Mouse (Mus musculus) naive thymus-derived CD4-positive, alpha-beta T cell, adult 5 months (primary cell): ENCODE results near the gene Fut4. TPM values are rescaled to one million over a fixed set of nuclear protein-coding genes. Genes with fewer than 3 reads are reported as not detected.

Experiments used
- polyA plus RNA-seq: library from polyadenylated mRNA; unstranded; fragments of 100-300 nt; shearing (Covaris generic); gene quantifications from one replicate; pipeline ENCODE4 v1.2.1, GENCODE M21; 2017

Gene Fut4
- polyA plus RNA-seq, result not detected

DNA sequence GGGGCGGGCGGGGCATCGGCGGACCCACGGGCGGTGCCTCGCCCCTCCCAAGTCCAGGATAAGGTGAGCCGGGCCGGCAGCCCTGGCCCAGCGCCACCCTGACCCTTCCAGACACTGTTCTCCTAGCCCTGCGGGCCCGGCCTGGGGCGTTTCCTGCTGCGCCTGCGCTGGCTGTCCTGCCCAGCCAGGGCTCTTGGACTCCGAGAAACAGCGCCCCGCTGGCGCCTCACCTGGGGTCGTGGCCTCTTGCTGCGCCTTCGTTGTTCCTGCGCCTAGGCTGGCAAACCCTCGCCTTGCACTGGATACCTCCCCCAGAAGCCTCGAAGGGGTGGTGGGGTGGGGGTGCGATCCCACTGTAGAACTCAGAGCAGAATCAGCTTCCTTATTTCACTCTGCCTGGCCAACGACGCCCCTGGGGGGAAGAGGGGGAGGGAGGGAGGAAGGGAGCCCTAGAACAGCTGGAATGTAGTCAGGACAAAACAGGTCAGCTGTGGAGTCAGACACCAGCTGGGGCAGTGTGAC is at the start of gene Fut4:
Gene Fut4, minus strand, starts transcription at position 393 of the 522 bp plus-strand sequence.

DNA sequence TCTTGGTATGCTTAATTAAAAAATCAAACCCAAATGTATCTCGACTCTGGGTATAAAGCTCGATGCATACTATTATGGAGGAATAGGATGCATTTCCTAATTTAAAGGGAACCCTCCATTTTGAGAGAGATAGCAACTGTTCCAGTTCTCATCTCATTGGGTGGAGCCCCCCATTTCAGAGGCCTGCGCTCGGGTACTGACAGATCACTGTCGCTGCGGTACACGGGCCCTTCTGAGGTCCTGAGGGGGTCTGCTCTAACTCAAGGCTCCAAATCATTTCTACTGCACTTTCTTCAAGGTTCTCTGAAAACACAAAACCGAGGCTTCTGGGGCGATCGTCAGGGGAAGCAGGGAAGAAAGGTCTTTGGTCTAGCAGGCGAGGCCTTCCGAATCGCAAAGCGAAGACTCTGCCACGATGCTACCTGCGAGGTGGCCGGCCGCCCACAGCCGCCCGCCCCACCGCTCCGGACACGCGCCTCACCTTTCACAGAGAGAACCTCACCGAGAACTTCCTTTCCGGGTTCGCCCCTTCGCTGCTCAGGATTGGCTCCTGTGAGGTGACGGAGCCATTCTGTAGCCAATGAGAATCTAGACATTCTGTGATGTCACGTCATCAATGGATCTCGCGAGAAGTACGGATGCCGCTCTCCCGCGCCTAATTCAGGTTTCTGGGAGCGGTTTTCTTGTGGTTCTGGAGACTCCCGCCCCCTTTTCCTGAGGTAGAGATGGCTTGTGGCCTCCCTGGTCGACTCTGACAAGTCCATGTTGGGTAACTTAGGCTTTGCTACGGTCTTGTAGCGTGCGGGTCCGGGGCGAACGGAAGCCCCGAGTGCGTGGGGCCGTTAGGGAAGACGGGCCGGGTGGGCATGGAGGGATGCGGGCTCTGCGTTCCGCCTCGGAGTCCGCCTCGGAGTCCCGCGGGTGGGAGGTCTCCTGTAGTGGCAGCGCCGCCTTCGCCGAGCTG is 32.1 kb upstream of the Fut4 start, which contains the start of the genes Mre11a and Ankrd49:
Gene Mre11a, plus strand, starts transcription at position 616 of the 964 bp plus-strand sequence.
Gene Ankrd49, minus strand, starts transcription at position 818 of the 964 bp plus-strand sequence.

DNA sequence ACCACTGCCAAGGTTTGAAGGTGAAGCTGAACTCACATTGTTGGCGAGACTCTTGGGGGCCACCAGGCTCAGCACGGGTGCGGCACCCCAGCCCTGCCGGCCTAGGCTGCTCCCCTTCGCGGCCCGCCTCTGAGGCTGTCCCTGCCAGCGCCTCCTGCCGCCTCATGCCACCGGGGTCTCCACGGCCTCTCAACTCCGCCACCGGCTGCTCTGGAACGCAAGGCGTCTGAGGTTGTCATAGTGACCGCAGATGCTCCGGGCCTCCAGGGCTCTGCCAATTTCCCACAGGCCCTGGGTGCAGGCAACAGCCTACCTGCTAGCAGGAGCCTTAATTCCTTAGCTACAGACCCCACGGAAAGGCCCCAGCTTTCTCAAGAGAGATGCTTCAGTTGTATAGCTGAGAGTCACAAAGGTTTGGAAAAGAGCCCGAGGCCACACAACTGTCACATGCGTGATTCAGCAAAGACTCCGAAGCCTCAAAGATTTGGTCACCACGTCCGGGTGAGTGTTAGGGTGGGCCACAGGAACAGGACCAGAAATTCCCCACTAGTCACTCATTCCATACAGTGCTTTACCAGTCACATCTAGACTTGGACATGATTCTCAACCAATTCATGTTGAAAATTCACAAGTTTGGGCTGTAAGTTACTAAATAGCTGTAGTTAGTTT is 18.7 kb upstream of the Fut4 start, which contains the start of gene 1700012B09Rik:
Gene 1700012B09Rik, minus strand, starts transcription at position 228 of the 669 bp plus-strand sequence.

DNA sequence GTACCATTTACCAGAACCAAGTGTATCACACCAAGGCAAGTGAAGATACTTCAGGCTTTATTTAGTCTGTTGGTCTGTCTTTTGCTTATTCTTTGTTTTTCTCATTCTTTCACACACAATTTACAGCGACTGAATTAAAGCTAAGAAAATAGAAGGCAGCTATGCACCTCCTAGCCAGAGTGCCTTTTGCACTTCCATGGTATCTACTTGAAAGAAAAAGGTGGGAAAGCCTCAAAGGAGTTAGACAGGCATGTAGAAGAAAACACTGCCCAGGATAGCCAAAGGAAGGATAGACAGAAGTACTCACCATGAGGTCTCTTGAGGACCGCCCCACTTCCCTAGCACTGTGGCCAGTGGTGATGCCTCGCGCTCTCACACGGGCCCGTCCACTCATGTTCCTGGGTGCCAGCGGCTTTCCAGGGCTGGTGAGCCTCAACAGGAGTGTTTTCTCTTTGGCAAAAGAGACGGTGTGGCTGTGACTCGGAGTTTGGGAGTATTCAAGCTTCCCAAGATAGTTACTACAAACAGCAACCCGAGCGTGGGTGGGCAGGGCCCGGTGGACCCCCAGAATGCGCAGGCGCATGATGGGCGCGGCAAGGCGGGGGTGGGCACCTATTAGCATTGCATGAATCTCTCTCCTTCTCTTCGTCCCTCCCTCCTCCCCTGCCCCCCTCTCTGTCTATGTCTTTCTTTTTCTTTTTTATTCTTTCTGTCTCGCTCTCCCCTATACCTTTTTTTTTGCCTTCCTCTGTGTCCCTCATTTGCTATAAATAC is 11.9 kb downstream of the Fut4 start, which contains the start of gene Piwil4:
Gene Piwil4, minus strand, starts transcription at position 583 of the 774 bp plus-strand sequence.

Other genes starting within 250 kb of the Fut4 start
- gene Amotl1, start 107.3 kb downstream of the Fut4 start, polyA plus RNA-seq, result not detected
- gene Piwil4, start 11.7 kb downstream of the Fut4 start, polyA plus RNA-seq, result not detected
- gene 1700012B09Rik, start 18.6 kb upstream of the Fut4 start, polyA plus RNA-seq, result not detected
- 24.3 TPM for gene Mre11a, start 32.3 kb upstream of the Fut4 start, polyA plus RNA-seq
- gene Ankrd49, start 32.5 kb upstream of the Fut4 start, polyA plus RNA-seq, result 16.9 TPM
- 7.2 TPM for gene Gpr83, start 107.8 kb upstream of the Fut4 start, polyA plus RNA-seq
- 72.7 TPM for gene Izumo1r, start 151.6 kb upstream of the Fut4 start, polyA plus RNA-seq